Mouse (Mus musculus) 3134 (cell line): ENCODE measurements around the gene Fzd5.

Experiments
- DNase-seq: peaks from one replicate; pipeline ENCODE4 v3.0.0-alpha.2; 2011; ENCODE audit warnings: low spot score; ENCODE audit not compliant: insufficient read length; ENCODE audit errors: extremely low read depth

Fzd5 gene

DNA sequence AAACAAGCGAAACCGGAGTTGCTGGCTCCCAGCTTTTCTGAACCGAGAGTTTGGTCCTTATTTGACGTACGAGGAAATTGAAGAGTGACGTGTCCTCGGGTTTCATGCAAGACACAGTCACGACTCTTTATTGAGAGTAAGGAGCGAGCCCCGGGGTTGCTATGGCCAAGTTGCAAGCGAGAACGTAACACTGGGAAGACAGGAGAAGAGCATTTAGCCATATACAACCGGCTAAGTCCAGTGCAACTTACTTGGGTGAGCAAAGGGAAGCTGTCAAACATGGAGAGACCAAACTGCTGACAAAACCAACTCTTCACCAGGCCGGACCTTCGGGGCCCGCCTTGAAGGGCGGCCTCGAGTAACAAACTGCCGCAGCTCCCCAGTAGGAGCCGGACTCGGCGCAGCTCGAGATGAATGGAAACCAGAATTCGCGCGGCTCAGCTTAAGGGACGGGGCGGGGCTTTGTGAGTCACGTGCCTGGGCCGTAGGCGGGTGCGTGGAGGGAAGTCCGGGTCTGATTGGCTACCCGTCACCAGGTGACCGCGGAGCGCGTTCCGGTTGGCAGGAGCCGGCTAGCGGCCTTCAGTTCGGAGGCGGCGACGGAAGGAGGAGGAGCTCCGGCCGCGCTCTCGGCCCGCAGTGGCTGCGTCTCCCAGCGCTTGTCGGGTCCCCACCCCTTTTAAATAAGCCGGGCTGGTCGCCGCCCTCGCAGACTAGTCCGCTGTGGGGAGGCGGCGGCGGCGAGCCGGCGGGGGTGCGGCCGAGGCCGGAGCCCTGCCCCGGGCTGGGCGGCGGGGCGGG is 47.1 kb downstream of the Fzd5 start, which contains the start of gene Ccnyl1:
TSS of gene Ccnyl1 (plus strand) at position 243 of the 801 bp plus-strand sequence.
- peak; percentile 100 for DNase-seq

DNA sequence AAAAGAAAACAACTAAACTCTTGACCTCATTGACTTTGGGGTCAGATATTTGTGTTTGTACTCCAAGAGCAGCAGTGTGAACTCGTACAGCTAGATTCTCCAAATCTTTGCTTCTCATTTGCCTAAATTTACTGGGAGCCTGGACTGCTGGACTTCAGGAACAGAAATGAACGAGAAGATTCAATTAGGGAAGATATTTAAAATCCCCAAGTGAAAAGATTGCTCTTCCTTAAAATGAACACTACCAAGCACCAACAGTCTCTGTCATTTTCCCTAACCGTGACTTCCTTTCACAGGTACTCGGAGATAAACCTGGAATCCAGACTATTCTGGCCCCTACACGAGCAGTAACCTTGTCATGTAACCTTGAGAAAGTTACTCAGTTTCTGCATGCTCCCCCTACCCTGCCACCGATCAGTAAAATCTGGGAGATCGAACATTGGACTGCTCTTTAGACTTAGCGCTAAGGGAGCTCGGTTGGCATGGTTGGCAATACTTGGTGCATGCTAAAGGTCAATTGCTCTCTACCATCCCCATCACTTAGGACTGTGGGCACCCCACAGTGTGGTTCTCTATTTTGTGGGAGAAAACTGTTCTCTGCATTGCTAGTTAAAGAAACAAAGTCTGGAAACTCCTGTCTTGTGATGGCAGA is 47.9 kb downstream of the Fzd5 start:
- no peak for DNase-seq

- no peak for DNase-seq
These were observed 49.5 kb downstream of the Fzd5 start for GRCm38 (mm10) chr1:64688046-64688445.

DNA sequence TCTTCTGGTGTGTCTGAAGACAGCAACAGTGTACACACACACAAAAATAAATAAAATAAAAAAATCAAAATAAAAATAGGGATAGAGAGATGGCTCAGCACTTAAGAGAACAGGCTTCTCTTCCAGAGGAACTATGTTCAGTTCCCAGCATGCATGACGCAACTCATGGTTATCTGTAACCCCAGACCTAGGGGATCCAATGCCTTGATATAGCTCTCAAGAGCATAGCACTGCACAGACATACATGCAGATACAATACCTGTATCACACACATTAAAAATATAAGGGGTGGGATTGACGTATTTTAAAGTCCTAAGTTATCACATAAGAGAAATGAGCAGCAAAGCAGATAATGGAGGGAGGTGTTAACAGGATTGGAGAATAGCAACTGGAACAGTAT is 53.1 kb downstream of the Fzd5 start:
- DNase-seq = no peak

- no peak for DNase-seq
These were observed 54.5 kb downstream of the Fzd5 start for GRCm38 (mm10) chr1:64683039-64683438.

GRCm38 (mm10) chr1:64681499-64681898 is 56.1 kb downstream of the Fzd5 start:
- no peak for DNase-seq
